8 mouse cellular contexts compared by ENCODE assay signal in genomic region chr9:89910741-89911444, GRCm38 (mm10). TPM values are rescaled to one million over a fixed set of nuclear protein-coding genes. Genes with fewer than 3 reads are reported as not detected.
DNase-seq lines count a peak whose midpoint lies in the region; ATAC-seq lines count a peak whose summit lies in the region.

No protein-coding gene starts in this region.

- no peak for DNase-seq in heart, adult 9 months (ENCODE audit: low spot score in 2 of 2)
- DNase-seq in adrenal gland, postnatal 14 days = peak; percentile 44
- no peak for DNase-seq in urinary bladder, adult 18-20 months (ENCODE audit: low spot score in 2 of 2)
- no peak for DNase-seq in frontal cortex, postnatal 10 days (ENCODE audit: low spot score in 2 of 2)
- DNase-seq in thymus, adult 18-20 months = no peak

- H3K36me3 ChIP-seq in heart, embryonic 15.5 days = no peaks in the 10 kb centered on the region
- no peaks in the 10 kb centered on the region for H3K36me3 ChIP-seq in embryonic facial prominence, embryonic 15.5 days
- no peaks in the 10 kb centered on the region for H3K36me3 ChIP-seq in limb, embryonic 15.5 days

- H3K27me3 ChIP-seq in heart, embryonic 15.5 days = peaks cover 93% of the 10 kb centered on the region
- peaks cover 93% of the 10 kb centered on the region for H3K27me3 ChIP-seq in embryonic facial prominence, embryonic 15.5 days
- peaks cover 92% of the 10 kb centered on the region for H3K27me3 ChIP-seq in limb, embryonic 15.5 days

- H3K9me3 ChIP-seq in heart, embryonic 15.5 days (replicated peaks) = no peaks in the 10 kb centered on the region
- no peaks in the 10 kb centered on the region for H3K9me3 ChIP-seq in embryonic facial prominence, embryonic 15.5 days (replicated peaks)
- no peaks in the 10 kb centered on the region for H3K9me3 ChIP-seq in limb, embryonic 15.5 days

- no peak for ATAC-seq in heart, embryonic 15.5 days (replicated peaks; ENCODE audit: insufficient number of reproducible peaks, insufficient read depth, low FRiP score, low read depth)
- ATAC-seq in embryonic facial prominence, embryonic 15.5 days (ENCODE audit: insufficient number of reproducible peaks, low FRiP score, low TSS enrichment, low read depth) = no peak
- no peak for ATAC-seq in limb, embryonic 15.5 days (ENCODE audit: insufficient number of reproducible peaks, low FRiP score, low TSS enrichment, low read depth)

- 1% methylated on average over 34 of the region's 34 CpGs for WGBS in heart, embryonic 15.5 days
- WGBS in embryonic facial prominence, embryonic 15.5 days = 1% methylated on average over 34 of the region's 34 CpGs
- 2% methylated on average over 34 of the region's 34 CpGs for WGBS in limb, embryonic 15.5 days

- peak overlapping the region; percentile 60 for H3K4me3 ChIP-seq in heart, embryonic 15.5 days
- peak overlapping the region; percentile 52 for H3K4me3 ChIP-seq in embryonic facial prominence, embryonic 15.5 days (replicated peaks)
- H3K4me3 ChIP-seq in limb, embryonic 15.5 days = peak overlapping the region; percentile 50

- peak overlapping the region; percentile 96 for H3K4me2 ChIP-seq in heart, embryonic 15.5 days
- peak overlapping the region; percentile 95 for H3K4me2 ChIP-seq in embryonic facial prominence, embryonic 15.5 days (replicated peaks)
- H3K4me2 ChIP-seq in limb, embryonic 15.5 days = peak overlapping the region; percentile 30

- H3K27ac ChIP-seq in heart, embryonic 15.5 days = no peak overlapping the region
- no peak overlapping the region for H3K27ac ChIP-seq in embryonic facial prominence, embryonic 15.5 days (replicated peaks)
- no peak overlapping the region for H3K27ac ChIP-seq in limb, embryonic 15.5 days

- peaks cover 27% of the 10 kb centered on the region for H3K4me1 ChIP-seq in heart, embryonic 15.5 days (replicated peaks)
- peaks cover 28% of the 10 kb centered on the region for H3K4me1 ChIP-seq in embryonic facial prominence, embryonic 15.5 days
- H3K4me1 ChIP-seq in limb, embryonic 15.5 days = peaks cover 30% of the 10 kb centered on the region

- H3K9ac ChIP-seq in heart, embryonic 15.5 days = no peak overlapping the region
- H3K9ac ChIP-seq in embryonic facial prominence, embryonic 15.5 days = no peak overlapping the region
- H3K9ac ChIP-seq in limb, embryonic 15.5 days = no peak overlapping the region

RNA-seq across cellular contexts. Expression of gene Rasgrf1, which starts 1.2 kb away (rescaled TPM):
- 0.11 and 0.19 TPM in 2 replicates for polyA plus RNA-seq in heart, embryonic 15.5 days (2015; fragmentation: Nextera tagmentation; extraction: Ambion mirVana)
- 5.3 and 5.7 TPM in 2 replicates for total RNA-seq in adrenal gland, postnatal 14 days (2021)
- 0.96 and 1.1 TPM in 2 replicates for polyA plus RNA-seq in embryonic facial prominence, embryonic 15.5 days (2015; fragmentation: Nextera tagmentation; extraction: Ambion mirVana)
- polyA plus RNA-seq in limb, embryonic 15.5 days (2015; fragmentation: Nextera tagmentation; extraction: Ambion mirVana) = 0.46 and 0.58 TPM in 2 replicates

Comparison
In these comparisons a context has a peak if more than half of its experiments do, and no peak if none do; other contexts are left out.
1. H3K4me2 ChIP-seq: peak in every context shown above with its lines; median percentile 96 in heart, embryonic 15.5 days; 95 in embryonic facial prominence, embryonic 15.5 days; 30 in limb, embryonic 15.5 days.